Mouse (Mus musculus): ENCODE measurements around the gene Slc44a2. TPM values are rescaled to one million over a fixed set of nuclear protein-coding genes. Genes with fewer than 3 reads are reported as not detected.

Gene Slc44a2
- polyA plus RNA-seq, 1 experiment from 2014 or later, result 58.6 TPM

GRCm38 (mm10) chr9:21324269-21324668 lies 3.8 kb downstream of the Slc44a2 start:
- Histone ChIP-seq H3K9me3 (ENCODE audit: control insufficient read depth, low read length) (no peaks in the 10 kb centered on the region), H3K36me3 (ENCODE audit: control insufficient read depth, insufficient read depth, low read length) (peaks cover 3% of the 10 kb centered on the region; the same call in 1 of the 2 replicates), H3K4me1 (ENCODE audit: control insufficient read depth, insufficient read depth, low read length) (peaks cover 11% of the 10 kb centered on the region), H3K4me2 (no peak overlapping the region), H3K27ac (ENCODE audit: low read depth, low read length) (no peak overlapping the region), H3K27me3 (ENCODE audit: control insufficient read depth, insufficient read depth, low read length) (no peaks in the 10 kb centered on the region), H3K9ac (ENCODE audit: low read length) (no peak overlapping the region), H3K4me3 (ENCODE audit: low read depth, low read length) (no peak overlapping the region)
- ATAC-seq (ENCODE audit: low FRiP score), result no peak
- 89% methylated on average over 11 of the region's 11 CpGs for WGBS
- DNase-seq (ENCODE audit: low spot score, missing footprints), result no peak

- WGBS, result 74% methylated on average over 3 of the region's 3 CpGs
- no peak overlapping the region for H3K4me3 ChIP-seq (ENCODE audit: low read depth, low read length)
- H3K4me1 ChIP-seq (ENCODE audit: control insufficient read depth, insufficient read depth, low read length), result no peaks in the 10 kb centered on the region; the same call in 1 of the 2 replicates
- DNase-seq (ENCODE audit: low spot score, missing footprints) (no peak), ATAC-seq (ENCODE audit: low FRiP score) (no peak)
- no peaks in the 10 kb centered on the region for H3K9me3 ChIP-seq (ENCODE audit: control insufficient read depth, low read length)
- no peak overlapping the region for H3K27ac ChIP-seq (ENCODE audit: low read depth, low read length)
- no peak overlapping the region for H3K9ac ChIP-seq (ENCODE audit: low read length)
- peaks cover 3% of the 10 kb centered on the region; the same call in 1 of the 2 replicates for H3K36me3 ChIP-seq (ENCODE audit: control insufficient read depth, insufficient read depth, low read length)
- H3K4me2 ChIP-seq, result no peak overlapping the region
- no peaks in the 10 kb centered on the region for H3K27me3 ChIP-seq (ENCODE audit: control insufficient read depth, insufficient read depth, low read length)
These were observed 7.1 kb downstream of the Slc44a2 start for GRCm38 (mm10) chr9:21327569-21327968.

DNA sequence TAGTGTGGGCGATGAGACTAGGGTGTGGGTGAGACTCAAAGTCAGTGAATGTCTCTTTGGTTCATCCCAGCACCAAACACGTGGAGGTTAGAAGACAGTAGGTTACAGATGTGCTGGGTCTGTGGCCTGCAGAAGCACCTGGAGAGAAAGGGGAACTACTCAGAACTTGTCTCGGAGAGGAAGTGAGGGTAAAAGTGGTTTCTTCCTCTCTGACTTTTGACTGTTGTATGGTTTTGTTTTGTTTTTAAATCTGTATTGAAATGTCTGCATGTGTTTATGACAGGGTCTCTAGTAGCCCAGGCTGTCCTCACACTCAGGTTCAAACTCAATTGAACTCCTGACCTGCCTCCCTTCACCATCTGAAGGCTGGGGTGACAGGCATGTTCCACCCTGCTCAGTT lies 7.5 kb downstream of the Slc44a2 start:
- peaks cover 3% of the 10 kb centered on the region; the same call in 1 of the 2 replicates for H3K36me3 ChIP-seq (ENCODE audit: control insufficient read depth, insufficient read depth, low read length)
- H3K4me2 ChIP-seq, result no peak overlapping the region
- no peaks in the 10 kb centered on the region for H3K9me3 ChIP-seq (ENCODE audit: control insufficient read depth, low read length)
- H3K4me3 ChIP-seq (ENCODE audit: low read depth, low read length), result no peak overlapping the region
- no peak overlapping the region for H3K9ac ChIP-seq (ENCODE audit: low read length)
- H3K4me1 ChIP-seq (ENCODE audit: control insufficient read depth, insufficient read depth, low read length), result no peaks in the 10 kb centered on the region; the same call in 1 of the 2 replicates
- 84% methylated on average over 3 of the region's 3 CpGs for WGBS
- ATAC-seq (ENCODE audit: low FRiP score) (no peak), DNase-seq (ENCODE audit: low spot score, missing footprints) (no peak)
- H3K27me3 ChIP-seq (ENCODE audit: control insufficient read depth, insufficient read depth, low read length), result no peaks in the 10 kb centered on the region
- H3K27ac ChIP-seq (ENCODE audit: low read depth, low read length), result no peak overlapping the region

DNA sequence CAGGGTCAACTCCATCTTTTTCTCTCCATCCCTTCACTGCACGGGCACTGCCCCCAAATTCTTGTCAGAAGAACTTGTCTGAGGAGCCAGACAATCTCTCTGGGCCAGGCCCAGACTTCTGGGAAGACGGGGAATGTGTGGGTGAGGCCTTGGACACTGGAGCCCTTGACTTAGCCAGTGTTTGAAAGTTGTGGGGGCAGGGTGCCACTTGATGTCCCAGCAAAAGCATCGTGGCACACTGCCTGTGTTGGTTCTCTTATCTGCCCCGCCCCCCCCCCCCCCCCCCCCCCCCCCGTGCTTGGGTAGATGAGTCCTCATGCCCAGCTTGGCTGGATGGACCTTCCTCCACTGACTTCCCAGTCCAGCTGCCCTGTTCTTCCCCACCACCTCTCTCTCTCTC lies 8.5 kb downstream of the Slc44a2 start:
- WGBS, result 56% methylated on average over 4 of the region's 5 CpGs
- DNase-seq (ENCODE audit: low spot score, missing footprints) (no peak), ATAC-seq (ENCODE audit: low FRiP score) (no peak)
- peaks cover 3% of the 10 kb centered on the region; the same call in 1 of the 2 replicates for H3K36me3 ChIP-seq (ENCODE audit: control insufficient read depth, insufficient read depth, low read length)
- no peaks in the 10 kb centered on the region for H3K9me3 ChIP-seq (ENCODE audit: control insufficient read depth, low read length)
- H3K4me1 ChIP-seq (ENCODE audit: control insufficient read depth, insufficient read depth, low read length), result no peaks in the 10 kb centered on the region; the same call in 1 of the 2 replicates
- H3K4me2 ChIP-seq, result no peak overlapping the region
- H3K4me3 ChIP-seq (ENCODE audit: low read depth, low read length), result no peak overlapping the region
- H3K9ac ChIP-seq (ENCODE audit: low read length), result no peak overlapping the region
- H3K27me3 ChIP-seq (ENCODE audit: control insufficient read depth, insufficient read depth, low read length), result no peaks in the 10 kb centered on the region
- no peak overlapping the region for H3K27ac ChIP-seq (ENCODE audit: low read depth, low read length)

GRCm38 (mm10) chr9:21329699-21330289 lies 9.3 kb downstream of the Slc44a2 start:
- Histone ChIP-seq H3K27ac (ENCODE audit: low read depth, low read length) (no peak overlapping the region), H3K4me3 (ENCODE audit: low read depth, low read length) (no peak overlapping the region), H3K9me3 (ENCODE audit: control insufficient read depth, low read length) (no peaks in the 10 kb centered on the region), H3K4me1 (ENCODE audit: control insufficient read depth, insufficient read depth, low read length) (no peaks in the 10 kb centered on the region; the same call in 1 of the 2 replicates), H3K36me3 (ENCODE audit: control insufficient read depth, insufficient read depth, low read length) (peaks cover 2% of the 10 kb centered on the region; the same call in 1 of the 2 replicates), H3K4me2 (no peak overlapping the region), H3K27me3 (ENCODE audit: control insufficient read depth, insufficient read depth, low read length) (no peaks in the 10 kb centered on the region), H3K9ac (ENCODE audit: low read length) (no peak overlapping the region)
- DNase-seq (ENCODE audit: low spot score, missing footprints), result no peak
- 91% methylated on average over 10 of the region's 10 CpGs for WGBS
- ATAC-seq (ENCODE audit: low FRiP score), result no peak

DNA sequence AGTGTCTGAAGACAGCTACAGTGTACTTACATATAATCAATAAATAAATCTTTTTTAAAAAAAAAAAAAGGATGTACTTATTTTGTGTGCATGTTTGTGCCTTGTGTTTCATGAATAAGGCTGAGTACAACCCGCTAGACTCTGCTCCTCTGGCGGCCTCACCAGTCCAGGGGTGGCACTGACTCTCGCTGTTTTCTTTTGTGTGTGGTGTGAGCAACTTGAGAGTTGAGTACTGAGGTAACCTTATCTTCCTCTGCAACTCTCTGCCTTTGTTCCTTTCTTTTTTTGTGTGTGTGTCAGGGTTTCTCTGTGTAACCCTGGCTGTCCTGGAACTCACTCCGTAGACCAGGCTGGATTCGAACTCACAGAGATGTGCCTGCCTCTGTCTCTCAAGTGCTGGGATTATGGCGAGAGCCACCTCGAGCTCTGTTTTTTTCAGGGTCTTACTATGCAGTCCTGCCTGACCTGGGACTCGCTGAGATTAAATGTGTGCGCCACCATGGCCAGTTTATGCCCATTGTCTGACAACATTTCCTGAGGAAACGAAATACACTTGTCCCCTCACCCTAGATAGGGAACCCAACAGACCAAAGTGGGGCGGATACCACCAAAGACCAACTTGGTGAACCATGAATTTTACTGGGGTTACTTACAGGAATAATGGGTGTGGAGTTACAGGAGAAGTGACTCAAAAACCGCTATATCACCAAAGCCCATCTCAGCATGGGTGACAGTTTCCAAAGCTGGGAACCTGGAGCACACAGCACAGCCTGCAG lies 11.1 kb downstream of the Slc44a2 start:
- ATAC-seq (ENCODE audit: low FRiP score) (no peak), DNase-seq (ENCODE audit: low spot score, missing footprints) (no peak)
- Histone ChIP-seq H3K4me1 (ENCODE audit: control insufficient read depth, insufficient read depth, low read length) (no peaks in the 10 kb centered on the region; the same call in 1 of the 2 replicates), H3K27me3 (ENCODE audit: control insufficient read depth, insufficient read depth, low read length) (no peaks in the 10 kb centered on the region), H3K27ac (ENCODE audit: low read depth, low read length) (no peak overlapping the region), H3K4me2 (no peak overlapping the region), H3K36me3 (ENCODE audit: control insufficient read depth, insufficient read depth, low read length) (no peaks in the 10 kb centered on the region), H3K9me3 (ENCODE audit: control insufficient read depth, low read length) (no peaks in the 10 kb centered on the region), H3K9ac (ENCODE audit: low read length) (no peak overlapping the region), H3K4me3 (ENCODE audit: low read depth, low read length) (no peak overlapping the region)
- 87% methylated on average over 12 of the region's 12 CpGs for WGBS

DNA sequence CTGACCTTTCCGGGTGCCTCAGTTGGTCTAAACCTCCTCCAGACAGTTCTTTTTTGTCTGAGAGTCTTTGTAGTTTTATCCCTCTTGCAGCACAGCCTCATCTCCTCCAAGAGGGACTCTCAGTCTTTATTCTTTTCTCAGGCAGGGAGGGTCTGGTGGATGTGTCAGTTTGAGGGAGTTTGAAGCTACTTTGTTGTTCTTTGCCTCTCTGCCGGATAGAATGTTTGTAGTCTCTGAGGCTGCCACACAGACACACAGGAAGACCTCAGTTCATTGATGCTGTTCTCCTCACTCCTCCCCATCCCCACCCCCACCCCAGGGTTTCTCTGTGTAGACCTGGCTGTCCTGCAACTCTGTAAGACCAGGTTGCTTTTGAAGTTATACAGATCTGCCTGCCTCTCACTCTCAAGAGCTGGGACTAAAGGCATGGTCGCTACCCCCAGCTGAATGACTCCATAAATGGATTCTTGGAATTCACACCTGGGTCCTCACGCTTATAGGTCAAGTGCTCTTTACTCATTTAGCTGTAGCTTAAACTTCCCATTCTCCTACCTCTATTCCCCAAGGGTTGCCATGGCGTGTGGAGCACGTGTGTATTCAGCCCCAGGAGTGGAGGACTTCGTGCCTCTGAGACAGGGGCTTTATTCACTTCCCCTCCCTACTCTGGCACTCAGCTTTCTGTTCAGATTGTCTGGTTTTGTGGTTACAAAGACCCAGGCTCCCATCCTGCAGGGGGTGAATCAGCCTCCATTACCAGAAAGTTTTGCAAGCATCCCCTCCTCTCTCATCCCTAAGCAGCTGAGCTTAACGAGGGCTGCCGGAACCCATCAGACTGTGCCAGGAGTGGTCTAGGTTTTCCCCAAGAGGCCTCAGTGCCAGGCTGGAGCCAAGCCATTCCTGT lies 11.9 kb downstream of the Slc44a2 start:
- DNase-seq (ENCODE audit: low spot score, missing footprints), result no peak
- no peak overlapping the region for H3K9ac ChIP-seq (ENCODE audit: low read length)

DNA sequence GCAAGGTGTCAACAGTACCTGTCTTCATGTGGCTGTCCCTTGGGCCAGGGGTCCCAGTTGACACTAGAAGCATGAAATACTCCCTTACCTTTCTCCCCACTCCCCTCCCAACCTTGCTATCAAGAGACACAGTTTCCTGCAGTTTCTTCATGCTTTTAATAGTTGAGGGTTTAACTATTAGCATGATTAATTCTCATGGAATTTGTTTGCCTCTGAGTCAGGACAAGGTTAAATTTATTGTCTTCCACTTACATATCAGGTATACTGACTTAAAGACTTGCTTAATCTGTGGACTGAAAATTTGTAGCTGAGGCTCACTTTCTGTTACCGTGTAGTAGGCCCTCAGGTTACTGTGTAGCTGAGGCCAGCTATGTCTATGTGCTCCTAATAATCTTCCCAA lies 13.0 kb downstream of the Slc44a2 start:
- Histone ChIP-seq H3K4me1 (ENCODE audit: control insufficient read depth, insufficient read depth, low read length) (no peaks in the 10 kb centered on the region; the same call in 1 of the 2 replicates), H3K36me3 (ENCODE audit: control insufficient read depth, insufficient read depth, low read length) (no peaks in the 10 kb centered on the region), H3K9ac (ENCODE audit: low read length) (no peak overlapping the region), H3K9me3 (ENCODE audit: control insufficient read depth, low read length) (no peaks in the 10 kb centered on the region), H3K4me2 (no peak overlapping the region), H3K27ac (ENCODE audit: low read depth, low read length) (no peak overlapping the region), H3K4me3 (ENCODE audit: low read depth, low read length) (no peak overlapping the region), H3K27me3 (ENCODE audit: control insufficient read depth, insufficient read depth, low read length) (no peaks in the 10 kb centered on the region)
- 95% methylated on average over 1 of the region's 1 CpGs for WGBS
- DNase-seq (ENCODE audit: low spot score, missing footprints) (no peak), ATAC-seq (ENCODE audit: low FRiP score) (no peak)

More for the DNA sequence above, 11.9 kb downstream of the Slc44a2 start:
- Histone ChIP-seq H3K4me1 (ENCODE audit: control insufficient read depth, insufficient read depth, low read length) (no peaks in the 10 kb centered on the region; the same call in 1 of the 2 replicates), H3K27me3 (ENCODE audit: control insufficient read depth, insufficient read depth, low read length) (no peaks in the 10 kb centered on the region), H3K9me3 (ENCODE audit: control insufficient read depth, low read length) (no peaks in the 10 kb centered on the region), H3K4me3 (ENCODE audit: low read depth, low read length) (no peak overlapping the region), H3K36me3 (ENCODE audit: control insufficient read depth, insufficient read depth, low read length) (no peaks in the 10 kb centered on the region), H3K27ac (ENCODE audit: low read depth, low read length) (no peak overlapping the region), H3K4me2 (no peak overlapping the region)
- 40% methylated on average over 9 of the region's 9 CpGs for WGBS
- no peak for ATAC-seq (ENCODE audit: low FRiP score)
